Mouse (Mus musculus): ENCODE results near the gene Tmem186.

The Tmem186 gene

DNA sequence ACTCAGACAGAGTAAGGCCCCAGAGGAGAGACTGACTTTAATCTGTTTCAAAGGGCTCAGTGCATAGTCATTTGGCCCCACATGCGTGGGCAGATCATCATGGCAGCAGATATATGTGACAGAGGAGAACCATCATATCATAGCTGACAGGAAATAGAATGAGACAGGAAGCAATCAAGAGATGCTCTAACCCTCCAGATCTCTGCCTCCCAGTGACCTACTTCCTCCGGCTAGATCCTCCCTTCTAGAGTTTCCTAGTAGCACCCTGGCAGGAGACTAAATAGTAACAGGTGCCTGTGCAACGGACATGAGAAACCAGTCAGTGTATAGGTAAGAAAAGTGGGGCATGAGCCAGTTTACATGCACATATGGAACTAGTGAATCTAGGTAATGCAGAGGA is 27.1 kb downstream of the Tmem186 start:
- DNase-seq, result no peak

GRCm38 (mm10) chr16:8603789-8604188 is 33.7 kb downstream of the Tmem186 start:
- no peak for DNase-seq

DNA sequence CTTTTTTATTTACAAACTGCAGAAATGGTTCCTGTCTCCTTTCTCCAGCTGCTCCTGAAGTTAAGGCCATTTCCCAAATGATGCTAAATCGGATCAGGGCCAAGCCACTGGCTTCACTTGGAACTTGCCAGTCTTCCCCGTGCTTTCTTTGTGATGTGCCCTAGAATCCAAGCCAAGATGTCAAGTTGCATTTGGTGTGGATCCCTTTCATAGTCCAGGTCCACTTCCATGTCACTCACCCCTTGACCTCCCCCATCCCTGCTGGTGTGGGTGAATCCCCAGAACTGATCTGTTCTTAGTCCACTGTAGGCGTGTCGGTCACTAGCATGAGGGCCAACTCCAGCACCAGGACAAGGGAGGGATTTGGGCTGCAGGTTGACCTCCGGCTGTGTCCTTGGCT is 40.0 kb downstream of the Tmem186 start:
- no peak for DNase-seq

DNA sequence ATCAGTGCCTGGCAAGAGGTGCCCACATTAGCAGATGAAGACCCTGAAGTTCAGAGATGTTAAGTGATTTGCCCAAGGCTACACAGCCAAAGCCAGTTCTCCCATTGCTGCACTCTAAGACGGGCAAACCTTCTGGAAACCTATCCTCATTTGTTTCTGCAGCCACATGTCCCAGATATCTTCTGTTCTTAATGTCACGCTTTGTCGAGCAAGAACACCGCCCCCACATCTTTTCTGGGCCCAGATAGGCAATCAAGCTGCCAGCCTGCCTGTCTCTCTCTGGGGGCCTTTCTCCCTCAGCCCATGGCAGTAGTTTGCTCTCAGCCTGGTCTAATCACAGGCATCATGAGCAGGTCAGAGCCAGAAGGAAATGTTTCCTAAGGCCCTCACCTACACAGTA is 41.2 kb downstream of the Tmem186 start:
- DNase-seq, result no peak

DNA sequence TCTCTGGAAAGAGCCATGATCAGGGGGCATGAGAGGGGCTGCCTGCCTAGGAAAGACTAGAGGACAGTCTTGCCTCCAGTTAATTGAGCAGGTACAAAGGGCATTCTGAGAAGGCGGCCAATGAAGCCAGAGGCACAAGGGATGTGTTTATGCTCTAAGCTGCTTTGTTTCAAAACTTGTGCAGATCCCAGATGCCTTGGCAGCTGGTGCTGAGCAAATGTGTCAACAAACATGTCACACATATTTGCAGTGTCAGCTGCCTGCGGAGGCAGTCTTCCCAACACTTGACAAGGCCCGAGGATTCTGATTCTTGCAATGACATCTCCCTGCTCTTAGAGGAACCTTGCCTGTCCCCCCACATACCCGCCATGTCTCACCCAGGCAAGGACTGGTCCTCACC is 42.1 kb downstream of the Tmem186 start:
- no peak for DNase-seq

DNA sequence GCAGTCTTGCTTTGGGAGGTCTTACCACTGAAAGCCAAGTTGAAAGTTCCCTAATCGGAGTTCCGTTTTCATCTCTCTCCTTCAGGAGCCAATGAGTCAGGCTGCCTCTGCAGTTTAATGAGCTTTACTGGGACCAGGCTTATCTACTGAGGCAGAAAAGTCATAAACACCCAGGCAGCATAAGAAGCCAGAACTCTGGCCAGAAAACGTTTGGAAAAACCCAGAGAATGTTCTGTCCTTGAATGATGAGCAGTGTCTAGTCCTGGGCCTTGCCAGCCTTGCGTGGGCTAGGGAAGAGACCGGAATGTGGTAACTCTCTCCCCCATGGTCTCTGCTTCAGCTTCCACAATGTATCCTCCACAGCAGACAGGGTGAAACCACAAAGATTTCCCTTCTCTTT is 52.5 kb downstream of the Tmem186 start:
- no peak for DNase-seq

- no peak for DNase-seq
These were observed 53.3 kb downstream of the Tmem186 start for GRCm38 (mm10) chr16:8584248-8584647.

Measured in kidney, adult 18-20 months (tissue).